Mouse (Mus musculus) liver, adult 2 months (tissue): ENCODE data around the gene Zfp36.

Experiments used
- CTCF ChIP-seq: fragments of 200-500 bp; IDR thresholded peaks from 2 replicates; pipeline ENCODE4 v1.5.1; 2011; ENCODE audit warnings: low read depth, low read length, control low read depth
- POLR2A ChIP-seq: fragments of 200-500 bp; IDR thresholded peaks from 2 replicates; pipeline ENCODE4 v1.6.1; 2011; ENCODE audit warnings: low read length, control low read depth; ENCODE audit not compliant: insufficient read depth; ENCODE audit errors: extremely low read depth

DNA sequence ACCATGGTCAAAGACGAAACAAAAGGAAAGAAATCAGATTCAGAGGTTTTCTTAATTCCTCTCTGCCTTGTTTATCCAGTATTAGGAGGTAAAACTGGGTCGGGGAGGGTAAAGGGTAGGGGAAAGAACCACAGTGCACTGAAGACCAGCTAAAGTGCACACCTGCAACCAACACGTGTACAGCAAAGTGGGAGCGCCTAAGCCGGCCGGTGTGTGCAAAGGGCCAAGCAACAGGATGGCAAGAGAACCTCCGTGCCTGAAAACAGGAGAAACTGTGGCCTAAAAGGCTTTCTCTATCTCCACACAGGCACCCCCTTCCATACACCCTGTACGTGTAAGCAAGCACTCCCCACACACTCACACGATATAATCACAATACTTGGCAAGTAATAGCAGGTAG, 5.1 kb upstream of the Zfp36 start:
- TF ChIP-seq CTCF (no peak), POLR2A (no peak)
